Mouse (Mus musculus) 416B (cell line): ENCODE measurements around the gene Vax2.
A peak's percentile ranks its signal among the peaks of the same experiment; 100 is the strongest.

Experiments
- DNase-seq: peaks from one replicate; pipeline ENCODE4 v3.0.0; 2011; ENCODE audit warnings: low read depth

The Vax2 gene

DNA sequence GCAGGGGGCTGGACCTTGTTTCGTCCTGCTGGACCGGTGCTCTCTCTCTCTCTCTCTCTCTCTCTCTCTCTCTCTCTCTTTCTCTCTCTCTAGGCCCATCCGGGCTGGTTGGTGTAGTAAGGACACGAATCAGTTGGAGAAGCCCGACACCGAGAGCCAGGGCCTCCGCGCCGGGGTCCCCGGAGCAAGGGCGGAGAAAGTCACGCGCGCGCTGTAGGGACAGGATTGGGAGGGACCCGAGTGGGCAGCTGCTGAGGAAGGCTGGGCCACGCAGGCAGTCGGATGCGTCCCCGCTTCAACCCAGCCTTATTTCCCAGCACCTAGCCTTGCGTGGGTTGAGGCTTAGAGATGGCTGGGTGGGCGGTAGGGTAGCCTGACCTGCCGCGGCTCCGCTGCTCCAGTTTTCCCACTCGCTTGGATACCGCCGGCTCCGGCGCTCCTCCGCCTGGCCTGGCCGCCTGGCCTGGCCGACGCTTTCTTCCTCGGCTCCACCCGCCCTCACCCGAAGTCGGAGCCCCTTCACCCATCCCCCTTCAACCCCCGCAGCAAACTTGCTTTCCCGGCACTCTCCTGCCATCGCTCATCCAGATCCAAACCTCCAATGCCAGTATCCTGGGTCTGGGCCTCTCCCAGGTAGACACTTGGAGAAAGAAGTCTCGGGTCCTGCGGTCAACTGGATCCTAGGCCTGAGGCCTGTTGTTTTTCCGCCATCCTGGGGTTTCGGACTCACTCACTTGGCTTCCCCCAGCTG lies 836 bp downstream of the Vax2 start:
- no peak for DNase-seq

DNA sequence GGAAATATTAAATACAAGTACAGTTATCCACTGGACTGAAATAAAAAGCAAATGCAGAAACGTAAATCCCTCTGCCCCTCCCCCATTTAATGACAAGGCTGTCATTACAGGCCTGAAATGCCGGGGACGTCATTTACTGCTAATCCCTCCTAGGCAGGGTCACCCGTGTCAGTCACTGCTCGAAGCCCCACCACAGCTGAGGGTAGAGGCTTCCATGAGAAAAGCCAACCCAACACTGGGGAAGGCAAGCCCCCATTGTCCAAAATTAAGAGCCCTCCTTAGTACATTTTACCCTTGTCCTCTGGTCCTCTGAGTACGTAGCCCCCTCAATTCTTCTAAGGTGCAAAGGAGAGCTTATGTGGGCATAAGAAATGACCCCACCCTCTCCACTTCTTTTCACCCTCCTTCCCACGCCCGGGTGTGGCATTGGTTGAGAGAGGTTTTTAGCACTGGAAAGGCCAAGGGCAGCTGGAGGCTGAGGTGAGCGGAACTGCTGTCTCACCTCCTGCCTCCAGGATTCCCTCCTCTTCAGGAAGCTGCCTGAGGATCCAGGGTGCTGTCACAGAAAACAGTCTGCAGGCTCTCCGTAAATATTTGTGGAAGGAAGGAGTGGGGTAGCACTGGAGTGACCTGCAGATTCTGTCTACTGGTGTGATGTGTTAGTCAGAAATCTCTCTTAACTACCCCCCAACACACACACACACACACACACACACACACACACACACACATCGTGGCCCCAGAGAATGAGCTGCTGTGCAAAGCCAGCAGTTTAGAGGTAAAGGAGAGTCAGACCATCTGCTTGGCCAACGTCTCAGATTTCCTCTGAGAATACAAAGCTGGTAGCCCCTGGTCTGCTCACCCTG lies 2.4 kb downstream of the Vax2 start:
- DNase-seq, result no peak

DNA sequence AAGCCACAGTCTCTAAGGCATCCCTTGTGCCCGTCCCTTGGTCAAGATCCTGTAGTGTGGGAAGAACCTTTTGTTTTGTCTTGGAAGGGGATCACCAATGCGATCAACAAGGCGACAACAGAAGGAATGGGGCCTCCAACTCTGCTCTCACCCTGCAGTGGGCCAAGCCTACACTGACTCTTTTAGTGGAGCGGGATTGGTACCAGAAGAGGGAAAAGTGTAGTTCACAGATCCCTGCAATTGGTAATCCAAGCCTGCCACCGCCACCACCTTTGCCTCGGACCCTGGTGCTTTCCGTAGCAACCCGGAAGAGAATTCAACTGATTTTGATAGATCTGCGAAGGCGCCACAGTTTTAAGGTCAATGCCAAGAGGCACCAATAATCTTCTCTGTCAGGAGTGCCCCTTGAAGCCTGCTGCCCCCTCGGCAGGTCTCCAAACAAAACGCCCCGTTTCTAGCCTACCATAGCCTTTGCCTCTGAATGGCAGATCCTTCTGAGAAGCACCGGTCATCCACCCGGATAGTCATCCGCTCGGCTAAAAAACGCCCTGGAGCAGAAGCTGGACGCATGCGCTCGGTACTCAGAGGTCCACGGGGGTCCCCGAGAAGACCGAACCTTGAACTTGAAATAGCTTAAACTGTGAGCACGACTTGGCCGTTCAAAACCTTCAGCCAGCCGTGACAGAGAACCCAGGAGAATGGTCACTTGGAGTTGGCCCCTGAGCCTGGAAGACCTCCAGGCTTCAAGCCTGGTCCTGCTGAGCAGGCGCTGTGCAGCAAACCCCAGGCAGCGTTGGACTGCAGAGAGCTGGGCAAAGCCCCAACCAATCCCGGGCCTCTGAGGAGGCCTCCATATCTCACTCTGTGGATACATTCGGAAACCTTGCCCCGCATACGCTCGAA lies 3.4 kb downstream of the Vax2 start:
- DNase-seq, result no peak

DNA sequence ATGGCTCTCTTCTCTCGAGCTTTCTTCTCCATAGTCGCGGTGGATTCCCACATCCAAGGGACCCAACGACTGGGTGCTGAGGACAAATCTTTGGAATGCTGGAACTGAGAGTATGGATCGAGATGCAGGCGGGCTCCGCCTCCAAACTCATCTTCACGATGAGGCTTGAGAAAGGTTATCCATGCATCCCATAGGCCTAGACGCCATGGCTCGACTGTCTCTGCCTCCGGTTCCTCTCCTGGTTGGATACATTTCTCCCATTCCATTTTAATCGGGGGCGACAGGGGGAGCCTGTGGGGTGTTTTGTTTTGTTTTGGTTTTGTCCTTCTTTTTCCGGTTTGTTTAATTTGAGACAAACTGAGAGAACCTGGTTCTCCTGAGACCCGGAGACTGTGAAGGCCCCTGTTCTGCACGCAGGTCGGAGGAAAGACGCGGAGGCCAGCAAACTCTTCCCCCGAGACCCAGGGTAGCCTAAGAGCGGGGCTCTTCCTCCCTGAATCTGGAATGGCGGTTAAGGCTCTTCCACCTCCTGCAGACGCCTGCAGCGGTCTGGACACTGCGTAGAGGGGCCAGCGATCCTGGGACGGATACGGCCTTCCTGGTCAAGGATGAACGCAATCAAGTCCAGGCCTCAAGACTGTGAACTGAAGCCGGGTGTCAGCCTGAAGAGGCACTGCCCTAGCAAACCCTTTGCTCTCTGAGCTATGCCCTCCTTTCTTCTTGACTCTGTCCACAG lies 4.6 kb downstream of the Vax2 start:
- no peak for DNase-seq

DNA sequence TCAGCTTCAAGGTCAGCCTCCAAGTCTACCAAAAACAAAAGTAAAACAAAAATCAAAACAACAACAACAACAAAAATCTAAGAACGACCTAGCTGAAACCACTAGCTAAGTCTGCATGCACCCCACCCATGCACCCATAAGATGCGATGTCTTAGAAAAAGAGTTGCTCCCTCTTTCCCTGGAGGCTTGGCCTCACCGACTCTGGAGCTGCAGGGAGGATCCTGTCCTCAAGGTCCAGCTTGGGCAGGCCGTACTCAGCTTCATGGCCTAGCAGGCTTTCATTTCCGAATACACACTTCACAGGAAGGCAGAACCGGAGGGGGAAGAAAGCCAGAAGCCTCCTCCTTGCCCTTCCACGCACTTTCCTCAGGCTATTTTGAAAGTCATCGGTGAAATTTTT lies 6.0 kb downstream of the Vax2 start:
- no peak for DNase-seq

DNA sequence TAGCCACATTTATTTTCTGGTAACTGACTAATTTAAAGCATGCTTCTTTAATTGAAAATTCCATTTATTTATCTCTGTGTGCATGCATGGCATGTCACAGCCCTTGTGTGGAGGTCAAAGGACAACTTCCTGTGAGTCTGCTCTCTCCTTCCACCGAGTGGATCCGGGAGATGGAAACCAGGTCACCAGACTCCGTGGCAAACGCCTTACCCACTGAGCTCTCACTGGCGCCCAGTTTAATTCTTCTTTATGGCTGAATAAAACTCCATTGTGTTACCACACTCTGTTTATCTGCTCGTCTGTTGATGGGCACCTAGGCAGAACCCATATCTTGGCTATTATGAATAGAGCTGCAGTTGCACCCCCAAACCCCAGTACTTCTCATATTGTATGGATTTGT lies 11.5 kb downstream of the Vax2 start:
- DNase-seq, result no peak

DNA sequence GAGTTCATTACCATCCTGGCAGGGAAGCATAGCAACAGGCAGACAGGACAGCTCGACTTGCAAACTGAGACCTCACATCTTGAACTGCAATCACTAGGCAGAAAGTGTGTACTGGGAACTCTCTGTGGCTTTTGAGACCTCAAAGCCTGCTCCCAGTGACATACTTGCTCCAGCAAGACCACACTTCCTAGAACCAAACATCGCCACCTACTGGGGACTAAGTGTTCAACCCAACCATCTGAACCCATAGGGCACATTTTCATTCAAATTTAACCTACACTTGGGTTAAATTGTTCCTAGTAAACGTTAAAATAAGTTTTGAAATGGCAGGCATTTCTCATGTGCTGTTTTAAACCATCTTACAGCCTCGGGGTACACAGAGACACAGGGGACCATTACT lies 16.1 kb downstream of the Vax2 start:
- DNase-seq, result peak; percentile 79

DNA sequence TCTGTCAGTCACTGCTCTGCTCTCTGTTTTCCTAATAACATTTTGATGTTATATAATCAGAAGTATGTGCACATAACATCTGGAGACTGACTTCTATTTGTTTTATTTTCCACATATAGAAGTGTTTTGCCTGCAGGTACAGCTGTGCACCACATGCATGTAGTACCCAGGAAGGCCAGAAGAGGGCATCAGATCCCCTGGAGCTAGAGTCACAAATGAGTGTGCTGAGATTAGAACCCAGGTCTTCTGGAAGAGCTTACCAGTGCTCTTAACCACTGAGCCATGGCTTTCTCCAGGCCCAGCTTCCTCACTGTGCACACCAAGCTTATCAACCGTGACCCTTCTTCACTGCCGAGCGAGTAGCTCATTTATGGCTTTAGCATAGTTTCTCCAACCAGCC lies 17.4 kb downstream of the Vax2 start:
- DNase-seq, result peak; percentile 53

DNA sequence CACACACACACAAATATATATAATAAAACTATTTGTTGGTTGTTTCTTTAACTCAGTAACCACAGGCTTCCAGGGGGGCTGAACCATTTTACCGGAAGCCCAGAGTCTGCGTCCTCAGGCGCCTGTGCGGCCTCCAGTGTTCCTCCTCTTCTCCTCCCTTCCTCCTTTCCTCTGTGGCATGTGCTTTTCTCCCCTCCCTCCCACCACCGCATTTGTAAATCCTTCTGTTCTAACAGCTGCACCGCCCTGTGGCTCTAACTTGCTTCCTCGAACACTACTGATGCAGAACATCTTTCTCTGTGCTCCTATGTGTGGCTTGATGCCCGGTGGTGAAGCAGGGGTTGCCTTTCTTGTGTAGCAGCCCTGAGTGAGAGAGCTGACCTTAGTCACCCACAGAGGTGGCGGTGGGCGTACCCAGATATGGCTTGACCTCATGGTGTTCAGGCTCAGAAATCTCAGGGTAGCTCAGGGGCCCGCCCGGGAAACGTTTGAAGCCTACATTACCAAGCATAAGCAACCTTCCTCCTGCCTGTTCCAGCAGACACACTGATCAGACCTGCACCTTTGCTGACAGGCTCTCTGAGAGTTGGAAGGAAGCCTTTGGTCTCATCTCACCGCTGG lies 18.4 kb downstream of the Vax2 start:
- no peak for DNase-seq

DNA sequence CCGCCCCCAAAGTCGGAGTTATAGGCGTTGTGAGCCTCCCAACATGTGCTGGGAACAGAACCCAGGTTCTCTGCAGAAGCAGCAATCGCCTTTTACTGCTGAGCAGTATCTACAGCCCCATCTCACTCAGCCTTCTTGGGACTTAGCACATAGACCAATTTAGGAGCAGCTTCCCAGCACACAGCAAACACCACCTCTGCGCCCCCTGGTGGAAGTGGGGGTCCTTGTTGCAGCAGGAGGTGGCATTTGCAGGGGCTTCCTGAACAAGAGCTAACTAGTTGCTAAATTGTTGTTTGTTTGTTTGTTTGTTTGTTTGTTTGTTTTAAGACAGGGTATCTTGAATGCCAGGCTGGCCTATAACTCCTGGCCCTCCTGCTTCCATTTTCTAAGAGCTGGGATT lies 20.1 kb downstream of the Vax2 start:
- DNase-seq, result peak; percentile 68

DNA sequence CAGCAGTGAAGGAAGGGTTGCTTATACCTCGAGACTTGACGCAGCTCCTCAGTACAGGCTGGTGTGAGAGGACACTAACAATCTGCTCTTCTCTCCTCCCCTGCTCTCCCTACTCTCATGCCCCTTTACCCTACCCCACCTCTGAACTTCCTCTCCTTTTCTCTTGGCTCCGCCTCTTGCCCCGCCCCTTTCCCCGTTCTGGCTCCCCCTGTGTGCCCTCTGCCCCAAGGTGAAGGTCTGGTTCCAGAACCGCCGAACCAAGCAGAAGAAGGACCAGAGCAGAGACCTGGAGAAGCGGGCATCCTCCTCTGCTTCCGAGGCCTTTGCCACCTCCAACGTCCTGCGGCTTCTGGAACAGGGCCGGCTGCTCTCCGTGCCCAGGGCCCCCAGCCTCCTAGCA lies 26.2 kb downstream of the Vax2 start:
- no peak for DNase-seq

DNA sequence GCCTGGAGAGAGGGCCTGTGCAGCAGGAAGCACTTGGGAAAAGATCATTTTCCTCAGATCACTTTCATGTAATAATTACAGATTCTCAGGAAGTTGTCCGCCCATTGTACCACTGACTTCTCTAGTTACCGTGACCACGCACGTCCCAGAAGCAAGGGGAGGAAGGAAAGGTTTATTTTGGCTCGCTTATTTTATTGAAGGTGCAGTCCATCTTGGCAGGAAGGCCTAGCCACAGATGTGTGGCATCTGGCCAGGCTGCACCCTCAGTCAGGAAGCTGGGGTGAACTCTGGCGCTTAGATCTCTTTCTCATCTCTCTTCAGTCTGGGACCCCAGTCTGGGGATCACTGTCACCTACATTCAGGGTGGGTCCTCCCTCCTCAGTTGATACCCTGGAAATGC lies 27.5 kb downstream of the Vax2 start:
- DNase-seq, result peak; percentile 69

DNA sequence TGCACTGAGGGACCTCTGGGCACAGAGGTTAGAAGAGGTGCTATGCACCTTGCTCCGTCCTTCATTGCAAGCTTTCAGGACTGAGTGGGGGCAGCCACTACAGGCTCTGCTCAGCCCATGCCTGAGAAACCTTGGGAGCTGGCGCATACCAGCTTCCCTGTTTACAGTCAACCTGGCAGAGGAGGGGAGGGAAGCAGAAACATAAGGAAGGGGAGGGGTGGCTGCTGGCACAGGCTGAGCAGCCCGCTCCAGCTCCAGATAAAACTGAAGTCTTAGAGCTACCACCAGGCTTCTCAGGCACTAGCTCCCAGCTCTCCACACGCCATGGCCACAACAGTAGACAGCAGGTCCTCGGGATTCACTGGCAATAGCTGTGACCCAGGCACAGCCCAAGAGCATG lies 31.7 kb downstream of the Vax2 start, which contains the start of gene Atp6v1b1:
TSS of gene Atp6v1b1 (plus strand) at position 230 of the 400 bp plus-strand sequence.
- no peak for DNase-seq

DNA sequence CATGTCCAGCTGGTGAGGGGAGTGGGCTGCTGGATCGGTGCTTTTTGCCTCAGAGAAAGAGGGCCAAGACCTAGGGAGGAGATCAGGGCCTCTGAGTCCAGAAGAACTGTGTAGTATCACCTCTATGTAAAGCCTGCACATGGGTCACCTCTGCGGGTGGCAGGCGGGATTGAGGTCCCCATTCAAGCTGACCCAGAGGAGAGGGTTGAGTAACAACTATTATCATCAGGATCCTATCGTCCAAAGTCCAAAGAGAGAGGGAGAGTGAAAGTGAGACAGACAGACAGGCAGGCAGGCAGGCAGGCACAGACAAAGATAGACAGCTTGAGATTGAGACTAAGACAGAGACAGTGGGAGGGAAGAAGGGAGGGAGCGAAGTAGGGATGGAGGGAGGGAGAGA lies 32.1 kb downstream of the Vax2 start:
- no peak for DNase-seq

DNA sequence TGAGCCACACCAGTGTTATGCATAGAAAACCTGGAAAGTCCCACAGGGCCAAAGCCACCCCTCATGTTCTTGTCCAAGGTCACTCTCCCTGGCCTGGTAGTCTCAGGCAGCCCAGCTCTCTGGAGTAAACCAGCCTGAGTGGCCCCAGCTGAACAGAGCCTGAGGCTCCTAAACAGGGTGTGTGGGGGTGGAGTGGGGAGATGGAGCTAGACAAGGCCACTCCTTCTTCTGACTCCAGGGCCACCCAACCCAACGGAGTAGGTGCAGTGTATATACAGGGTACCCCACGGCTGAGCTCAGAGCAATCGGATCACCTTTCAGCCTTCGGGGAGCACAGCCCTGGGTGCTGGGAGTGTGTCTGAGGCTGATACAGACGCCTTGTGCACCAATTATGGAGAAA lies 33.1 kb downstream of the Vax2 start:
- DNase-seq, result no peak

DNA sequence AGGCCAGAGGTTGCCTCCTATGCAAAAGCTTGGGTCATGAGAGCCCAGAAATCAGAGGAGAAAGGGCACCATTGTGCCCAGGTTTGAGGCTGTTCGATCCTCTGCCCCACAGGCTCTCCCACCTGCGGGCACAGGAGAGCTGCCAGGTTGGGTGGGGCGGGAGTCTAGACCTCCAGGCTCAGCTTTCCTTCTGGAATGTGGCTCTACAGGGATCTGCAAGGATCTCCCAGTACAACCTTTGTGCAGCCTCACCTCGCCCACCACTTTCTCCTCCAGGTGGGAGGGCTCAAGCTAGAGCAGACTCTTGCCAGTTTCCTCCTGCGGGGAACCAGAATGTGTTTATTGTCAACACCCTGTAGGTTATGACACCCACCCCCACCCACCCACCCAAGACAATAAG lies 33.5 kb downstream of the Vax2 start:
- DNase-seq, result no peak

DNA sequence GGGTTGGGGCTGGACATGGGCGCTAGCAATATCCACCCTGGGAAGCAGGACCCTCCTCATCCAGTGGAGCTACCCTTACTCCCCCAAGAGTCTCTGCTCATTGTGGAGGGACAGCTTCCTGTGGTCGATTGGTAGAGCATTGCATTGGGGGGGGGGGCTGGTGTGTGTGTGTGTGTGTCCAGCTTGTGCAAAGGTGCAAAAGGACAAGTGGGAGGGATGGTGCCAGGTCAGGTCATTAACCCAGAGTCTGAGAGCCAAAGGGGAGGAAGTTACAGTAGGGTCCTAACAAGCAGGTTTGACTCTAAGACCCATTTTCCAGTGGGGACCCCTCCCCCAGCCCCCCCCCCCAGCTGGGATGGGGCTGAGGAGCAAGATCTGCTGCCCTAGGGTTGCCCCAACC lies 34.4 kb downstream of the Vax2 start:
- DNase-seq, result no peak

DNA sequence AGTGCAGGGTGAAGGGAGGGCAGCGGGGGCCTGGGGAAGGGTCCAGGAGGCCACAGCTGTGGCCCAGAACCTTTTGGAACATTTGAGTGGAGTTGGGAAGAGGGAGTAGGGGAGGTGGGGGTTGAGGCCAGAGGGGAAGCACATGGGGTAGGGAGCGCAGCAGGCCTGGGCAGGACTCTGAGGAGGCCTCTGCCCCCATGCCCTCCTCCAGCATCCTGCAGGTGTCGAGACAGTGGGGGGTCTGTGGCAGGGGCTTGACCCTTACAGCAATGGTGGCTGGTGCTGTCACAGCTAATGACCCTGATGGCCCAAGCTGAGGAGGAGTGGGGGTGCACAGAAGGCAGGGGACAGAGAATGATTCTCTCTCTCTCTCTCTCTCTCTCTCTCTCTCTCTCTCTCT lies 38.2 kb downstream of the Vax2 start:
- no peak for DNase-seq

DNA sequence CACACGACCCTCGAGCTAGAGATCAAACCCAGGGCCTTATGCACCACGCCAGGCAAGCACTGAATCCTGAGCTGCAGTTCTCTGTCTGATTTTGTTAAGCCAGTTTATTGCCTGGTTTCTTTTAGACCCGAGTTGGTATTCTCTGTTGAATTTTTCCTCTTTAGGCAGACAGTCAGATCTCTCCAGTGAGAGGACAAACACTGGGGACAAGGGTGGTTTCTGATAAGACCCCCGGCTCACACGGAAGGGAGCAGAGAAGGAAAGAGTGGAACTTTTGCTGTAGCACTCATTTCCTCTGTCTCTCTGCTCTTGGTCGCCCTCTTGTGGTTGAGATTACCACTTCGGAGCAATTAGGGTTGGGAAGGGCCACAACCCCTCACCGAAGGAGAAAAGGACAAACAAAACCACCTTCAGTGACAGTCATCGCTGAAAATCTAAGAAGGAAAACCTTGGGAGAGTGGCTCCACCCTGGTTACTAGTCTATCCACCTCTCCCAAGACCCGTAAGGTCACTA lies 39.2 kb downstream of the Vax2 start:
- DNase-seq, result peak; percentile 62

DNA sequence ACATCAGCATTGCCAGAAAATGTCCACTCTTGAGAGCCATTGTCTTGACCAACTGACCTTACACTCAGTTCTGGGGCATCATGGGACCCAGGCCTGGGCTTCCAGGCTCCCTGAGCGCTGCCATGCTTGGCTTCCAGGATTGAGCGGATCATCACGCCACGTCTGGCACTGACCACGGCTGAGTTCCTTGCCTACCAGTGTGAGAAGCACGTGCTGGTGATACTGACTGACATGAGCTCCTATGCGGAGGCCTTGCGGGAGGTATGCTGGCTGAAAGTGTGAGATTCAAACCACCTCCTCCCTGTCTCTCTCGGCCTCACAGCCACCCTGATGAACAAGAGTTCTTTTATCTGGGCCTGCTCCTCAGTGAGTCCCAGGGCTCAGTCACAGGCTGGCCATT lies 45.0 kb downstream of the Vax2 start:
- DNase-seq, result no peak

DNA sequence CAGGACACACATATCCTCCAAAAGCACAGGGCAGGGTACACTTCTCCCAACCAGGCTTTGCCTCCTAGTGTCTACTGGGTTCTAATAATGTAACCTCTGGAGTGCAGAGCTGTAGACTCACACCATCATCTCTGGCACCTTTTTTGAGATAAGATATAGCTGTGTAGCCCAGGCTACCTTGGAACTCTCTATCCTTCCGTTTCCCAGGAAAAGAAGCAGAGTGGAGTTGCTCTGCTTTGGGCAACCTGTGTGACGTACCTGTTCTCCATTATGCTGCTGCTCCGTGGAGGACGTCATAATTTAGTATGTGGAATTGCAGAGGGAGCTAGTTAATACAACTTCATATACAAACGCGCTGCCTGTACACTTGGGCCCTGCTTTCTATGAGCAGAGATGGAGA lies 51.3 kb downstream of the Vax2 start, which contains the start of gene Ankrd53:
TSS of gene Ankrd53 (plus strand) at position 301 of the 400 bp plus-strand sequence.
- DNase-seq, result no peak
